Mouse (Mus musculus): ENCODE results near the gene Rasl2-9.

DNA sequence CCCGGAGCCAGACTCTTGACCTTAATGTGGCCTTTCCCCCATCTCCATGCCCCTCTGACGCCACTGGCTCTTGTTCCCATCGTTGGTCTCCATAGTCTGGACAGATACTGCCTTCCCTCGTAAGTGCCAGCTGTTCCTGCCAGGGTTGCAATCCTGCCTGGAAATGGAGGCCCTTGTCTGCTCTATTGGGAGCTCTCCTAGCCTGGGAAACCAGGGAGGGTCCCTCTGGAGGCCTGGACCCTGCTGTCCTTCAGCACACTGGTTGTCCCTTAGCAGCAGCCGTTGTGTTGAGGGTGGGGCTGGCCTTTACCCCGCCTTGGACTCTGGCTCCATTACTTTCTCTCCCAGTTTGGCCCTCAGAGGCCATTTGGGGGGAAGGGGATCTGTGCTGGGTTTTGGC is 33.4 kb downstream of the Rasl2-9 start:
- no peak for TF ChIP-seq CTCF (IDR thresholded peaks at IDR 0.05; ENCODE audit: control insufficient read depth, insufficient read depth, insufficient read length)
- no peak for TF ChIP-seq MAX (IDR thresholded peaks at IDR 0.05)
- no peak for TF ChIP-seq USF1 (IDR thresholded peaks at IDR 0.05; ENCODE audit: low read depth)
- no peak for TF ChIP-seq MYOD1 (IDR thresholded peaks at IDR 0.05; ENCODE audit: control insufficient read depth, insufficient read length, low read depth)

Measured in C2C12 (cell line).